Mouse (Mus musculus): ENCODE results near the gene Tars2. TPM values are rescaled to one million over a fixed set of nuclear protein-coding genes. Genes with fewer than 3 reads are reported as not detected.

Gene Tars2
- polyA plus RNA-seq, 3 experiments from 2014 or later, result 47.7 to 80.0 (median 79.5) TPM

DNA sequence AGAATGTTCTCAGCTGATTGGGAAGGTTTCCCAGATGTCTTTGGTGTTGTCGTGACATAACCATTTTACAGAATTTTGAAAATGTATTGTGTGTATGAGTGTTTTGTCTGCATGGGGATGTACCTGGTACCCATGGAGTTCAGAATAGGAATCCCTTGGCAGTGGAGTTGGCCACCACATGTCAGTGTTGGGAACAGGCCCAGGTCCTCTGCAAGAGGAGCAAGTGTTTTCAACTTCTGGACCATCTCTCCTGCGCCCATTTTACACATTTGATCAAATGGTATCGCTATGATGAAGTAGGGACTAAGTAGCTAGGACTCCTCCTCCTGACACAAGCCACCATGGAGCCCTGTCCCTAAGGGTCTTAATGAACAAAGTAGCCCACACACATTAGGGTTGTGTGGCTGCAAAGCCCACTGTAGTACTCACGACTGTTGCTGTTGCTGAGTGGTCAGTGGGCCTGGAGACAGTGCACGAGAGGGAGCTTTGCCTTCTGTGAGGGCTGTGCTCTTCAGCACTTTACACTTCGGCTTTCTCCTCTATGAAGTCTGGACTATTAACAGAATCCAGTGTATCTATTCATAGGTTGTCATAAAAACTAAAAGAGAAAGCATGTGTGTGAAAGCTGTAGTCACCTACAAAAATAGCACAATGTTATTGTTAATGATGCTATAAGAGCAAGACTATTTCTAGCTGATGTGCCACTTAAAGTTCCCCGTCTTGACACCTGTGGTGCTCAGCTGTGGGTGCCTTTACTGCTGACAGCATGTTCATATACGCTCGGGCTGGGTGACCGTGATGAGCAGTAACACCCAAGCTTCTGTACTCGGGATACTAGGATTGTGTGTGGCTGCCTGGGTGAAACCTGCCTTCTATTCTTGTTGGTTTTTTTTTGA lies 65.0 kb downstream of the Tars2 start:
- ATAC-seq, result no peak

DNA sequence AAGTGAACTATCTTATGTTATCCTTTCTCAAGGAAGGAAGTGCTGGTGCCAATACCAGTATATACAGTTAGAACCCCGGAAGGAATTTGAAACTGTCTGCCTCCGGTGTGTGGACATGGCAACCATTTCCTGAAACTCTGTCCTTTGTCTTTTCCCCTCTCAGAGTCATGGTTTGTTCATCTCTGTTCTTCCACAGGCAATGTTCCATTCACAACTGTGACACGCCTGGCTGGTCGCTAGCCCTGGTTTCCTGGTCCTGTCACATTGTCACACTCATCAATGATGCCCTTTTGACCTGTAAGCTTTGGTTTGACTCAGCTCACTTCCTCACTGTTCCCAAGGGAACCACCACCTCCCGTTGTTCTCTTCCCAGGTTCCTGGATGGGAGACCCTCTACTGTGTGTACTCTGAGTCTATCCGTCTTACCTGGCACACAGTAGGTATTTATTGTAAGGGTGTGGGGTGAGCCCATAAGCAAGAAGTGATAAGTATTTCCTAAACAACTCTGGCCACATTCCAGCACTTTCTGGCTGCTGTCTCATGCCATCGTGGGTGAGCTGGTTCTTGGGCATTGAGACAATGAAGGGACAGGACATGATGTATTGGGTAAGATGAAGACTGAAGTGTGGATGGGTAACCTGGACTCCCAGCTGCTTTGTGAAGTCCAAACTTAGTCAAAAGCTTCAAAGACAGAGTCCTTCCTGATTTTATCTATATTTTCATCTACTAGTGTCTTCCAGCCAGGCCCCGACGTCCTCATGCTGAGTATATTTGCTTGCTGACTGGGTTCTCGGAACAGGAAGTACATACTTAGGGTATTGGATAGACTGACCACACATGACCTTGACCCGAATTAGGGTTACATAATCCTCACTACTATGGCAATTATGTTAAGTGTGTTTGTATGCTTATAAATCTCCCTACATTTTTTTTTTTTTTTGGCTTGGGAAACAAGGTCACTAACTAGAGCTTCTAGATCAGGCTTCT lies 65.9 kb downstream of the Tars2 start:
- ATAC-seq, result no peak

DNA sequence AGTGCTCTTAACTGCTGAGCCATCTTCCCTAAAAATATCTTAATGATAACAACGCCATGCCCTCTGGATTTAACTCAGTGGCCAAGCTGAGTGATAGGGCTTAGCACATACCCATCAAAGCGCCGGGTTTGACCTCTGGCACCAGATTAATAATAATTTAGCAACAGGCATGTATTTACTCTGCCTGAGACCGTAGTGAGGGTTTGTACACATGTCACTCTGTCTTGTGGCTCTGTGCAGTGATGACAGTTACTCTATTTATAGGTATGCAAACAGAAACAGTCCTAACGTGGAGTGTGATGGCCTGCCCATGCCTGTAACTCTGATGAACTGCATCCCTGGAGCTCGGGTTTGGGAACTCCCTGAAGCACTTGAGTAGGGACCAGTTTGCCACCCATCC lies 67.3 kb downstream of the Tars2 start:
- no peak for ATAC-seq

DNA sequence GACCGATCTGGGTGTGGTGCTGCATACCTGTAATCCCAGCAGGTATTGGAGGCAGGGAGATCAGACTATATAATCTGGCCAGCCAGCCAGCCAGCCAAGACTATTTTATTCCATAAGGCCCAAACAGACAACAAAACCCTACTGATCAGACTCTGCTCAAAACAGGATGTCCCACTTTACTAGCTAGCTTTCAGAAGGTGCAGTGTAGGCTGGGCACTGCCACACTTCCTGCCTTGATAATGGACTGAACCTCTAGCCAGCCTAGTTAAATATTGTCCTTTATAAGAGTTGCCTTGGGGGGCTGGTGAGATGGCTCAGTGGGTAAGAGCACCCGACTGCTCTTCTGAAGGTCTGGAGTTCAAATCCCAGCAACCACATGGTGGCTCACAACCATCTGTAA lies 69.5 kb downstream of the Tars2 start:
- ATAC-seq, result peak; percentile 66

Other genes with a start within 250 kb of the Tars2 start
- gene Ctss, start 233.4 kb downstream of the Tars2 start, polyA plus RNA-seq (2017; shearing (Covaris generic)), result 100 to 1,000 TPM; 244 to 569 (median 448) TPM
- gene Hormad1, start 200.5 kb downstream of the Tars2 start, polyA plus RNA-seq (2017; shearing (Covaris generic)), result not detected
- gene Golph3l, start 171.3 kb downstream of the Tars2 start, polyA plus RNA-seq (2017; shearing (Covaris generic)), result 10 to 100 TPM; 28.1 to 37.0 (median 31.5) TPM
- 10 to 100 TPM; 68.7 to 89.9 (median 76.3) TPM for gene Ensa, start 135.2 kb downstream of the Tars2 start, polyA plus RNA-seq (2017; shearing (Covaris generic))
- 10 to 100 TPM; 50.5 to 86.1 (median 61.6) TPM for gene Mcl1, start 101.4 kb downstream of the Tars2 start, polyA plus RNA-seq (2017; shearing (Covaris generic))
- gene Adamtsl4, start 72.3 kb downstream of the Tars2 start, polyA plus RNA-seq (2017; shearing (Covaris generic)), result 1 to 10 TPM; 2.0 to 4.6 (median 2.2) TPM
- 100 to 1,000 TPM in 1 of 3 experiments, 10 to 100 TPM in 2; 30.0 to 103 (median 70.1) TPM for gene Ecm1, start 20.6 kb downstream of the Tars2 start, polyA plus RNA-seq (2017; shearing (Covaris generic))
- gene Rprd2, start 58.7 kb upstream of the Tars2 start, polyA plus RNA-seq (2017; shearing (Covaris generic)), result 10 to 100 TPM; 22.7 to 35.5 (median 27.1) TPM
- 10 to 100 TPM; 46.9 to 48.5 (median 48.3) TPM for gene Prpf3, start 95.7 kb upstream of the Tars2 start, polyA plus RNA-seq (2017; shearing (Covaris generic))
- 100 to 1,000 TPM; 281 to 394 (median 321) TPM for gene Mrps21, start 111.3 kb upstream of the Tars2 start, polyA plus RNA-seq (2017; shearing (Covaris generic))
- gene Ciart, start 122.0 kb upstream of the Tars2 start, polyA plus RNA-seq (2017; shearing (Covaris generic)), result 10 to 100 TPM in 1 of 3 experiments, 1 to 10 TPM in 2; 2.3 to 11.8 (median 6.6) TPM
- gene BC028528, start 131.8 kb upstream of the Tars2 start, polyA plus RNA-seq (2017; shearing (Covaris generic)), result 1 to 10 TPM in 1 of 3 experiments, under 1 TPM in 1, not detected in 1; 0.83 to 1.5 TPM
- gene Aph1a, start 133.8 kb upstream of the Tars2 start, polyA plus RNA-seq (2017; shearing (Covaris generic)), result 10 to 100 TPM; 17.9 to 46.2 (median 27.0) TPM
- not detected for gene Car14, start 144.5 kb upstream of the Tars2 start, polyA plus RNA-seq (2017; shearing (Covaris generic))
- 100 to 1,000 TPM; 164 to 282 (median 210) TPM for gene Anp32e, start 169.0 kb upstream of the Tars2 start, polyA plus RNA-seq (2017; shearing (Covaris generic))
- gene Plekho1, start 235.8 kb upstream of the Tars2 start, polyA plus RNA-seq (2017; shearing (Covaris generic)), result 10 to 100 TPM; 10.3 to 27.1 (median 15.9) TPM